Mouse (Mus musculus): ENCODE measurements around the gene Dgkb. TPM values are rescaled to one million over a fixed set of nuclear protein-coding genes. Genes with fewer than 3 reads are reported as not detected.

The Dgkb gene
- total RNA-seq, 4 experiments from 2014 or later: 139 to 177 (median 153) TPM

GRCm38 (mm10) chr12:37993221-37993620, 175.7 kb downstream of the Dgkb start:
- DNase-seq (ENCODE audit: low spot score in 2 of 2): peak; percentile 23 to 24

- no peak for DNase-seq (ENCODE audit: low spot score in 2 of 2)
These were observed 179.0 kb downstream of the Dgkb start for GRCm38 (mm10) chr12:37996417-37996946.

- no peak for DNase-seq (ENCODE audit: low spot score in 2 of 2)
These were observed 200.1 kb downstream of the Dgkb start for GRCm38 (mm10) chr12:38017674-38018073.

GRCm38 (mm10) chr12:38047256-38047655, 229.7 kb downstream of the Dgkb start:
- no peak for DNase-seq (ENCODE audit: low spot score in 2 of 2)

GRCm38 (mm10) chr12:38088224-38088623, 270.7 kb downstream of the Dgkb start:
- DNase-seq (ENCODE audit: low spot score in 2 of 2): no peak

GRCm38 (mm10) chr12:38111928-38112327, 294.4 kb downstream of the Dgkb start:
- DNase-seq (ENCODE audit: low spot score in 2 of 2): no peak

GRCm38 (mm10) chr12:38114990-38115615, 297.6 kb downstream of the Dgkb start:
- DNase-seq (ENCODE audit: low spot score in 2 of 2): no peak

- no peak for DNase-seq (ENCODE audit: low spot score in 2 of 2)
These were observed 306.0 kb downstream of the Dgkb start for GRCm38 (mm10) chr12:38123524-38123923.

- DNase-seq (ENCODE audit: low spot score in 2 of 2): peak in 1 of 2 experiments; percentile 16
These were observed 307.8 kb downstream of the Dgkb start for GRCm38 (mm10) chr12:38125297-38125696.

GRCm38 (mm10) chr12:38130209-38130915, 312.8 kb downstream of the Dgkb start:
- no peak for DNase-seq (ENCODE audit: low spot score in 2 of 2)

GRCm38 (mm10) chr12:38136379-38136778, 318.9 kb downstream of the Dgkb start:
- no peak for DNase-seq (ENCODE audit: low spot score in 2 of 2)

GRCm38 (mm10) chr12:38140039-38140438, 322.5 kb downstream of the Dgkb start:
- DNase-seq (ENCODE audit: low spot score in 2 of 2): no peak

GRCm38 (mm10) chr12:38232665-38233064, 415.1 kb downstream of the Dgkb start:
- DNase-seq (ENCODE audit: low spot score in 2 of 2): no peak

GRCm38 (mm10) chr12:38268856-38269255, 451.3 kb downstream of the Dgkb start:
- DNase-seq (ENCODE audit: low spot score in 2 of 2): no peak

- DNase-seq (ENCODE audit: low spot score in 2 of 2): peak; percentile 18 to 55
These were observed 484.0 kb downstream of the Dgkb start for GRCm38 (mm10) chr12:38301497-38301896.

GRCm38 (mm10) chr12:38303841-38304240, 486.3 kb downstream of the Dgkb start:
- DNase-seq (ENCODE audit: low spot score in 2 of 2): no peak

GRCm38 (mm10) chr12:38304245-38304644, 486.7 kb downstream of the Dgkb start:
- DNase-seq (ENCODE audit: low spot score in 2 of 2): no peak

GRCm38 (mm10) chr12:38309885-38310284, 492.4 kb downstream of the Dgkb start:
- no peak for DNase-seq (ENCODE audit: low spot score in 2 of 2)

GRCm38 (mm10) chr12:38327729-38328271, 510.3 kb downstream of the Dgkb start:
- no peak for DNase-seq (ENCODE audit: low spot score in 2 of 2)

- DNase-seq (ENCODE audit: low spot score in 2 of 2): no peak
These were observed 511.3 kb downstream of the Dgkb start for GRCm38 (mm10) chr12:38328779-38329178.

GRCm38 (mm10) chr12:38342657-38343056, 525.1 kb downstream of the Dgkb start:
- DNase-seq (ENCODE audit: low spot score in 2 of 2): peak; percentile 44 to 71

GRCm38 (mm10) chr12:38352481-38352880, 535.0 kb downstream of the Dgkb start:
- no peak for DNase-seq (ENCODE audit: low spot score in 2 of 2)

Data from layer of hippocampus, adult 8-10 months (tissue).